Mouse (Mus musculus): ENCODE measurements around the gene Tapbp.
A peak's percentile ranks its signal among the peaks of the same experiment; 100 is the strongest.

The Tapbp gene

DNA sequence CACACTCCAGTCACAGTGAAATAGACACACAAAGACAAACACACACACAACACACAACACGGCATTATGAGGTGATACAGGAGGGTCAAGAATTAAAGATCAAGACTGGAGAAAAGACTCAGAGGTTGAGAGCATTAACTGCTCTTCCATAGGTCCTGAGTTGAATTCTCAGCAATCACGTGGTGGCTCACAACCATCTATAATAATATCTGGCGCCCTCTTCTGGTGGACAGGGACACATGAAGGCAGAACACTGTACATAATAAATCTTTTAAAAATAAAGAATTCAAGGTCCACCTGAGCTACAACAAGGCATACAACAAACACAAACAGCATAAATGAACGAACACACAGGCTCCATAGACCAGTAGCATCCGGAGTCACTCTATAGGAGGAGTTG is 53.2 kb downstream of the Tapbp start:
- DNase-seq = peak in 1 of 2 experiments; percentile 37

GRCm38 (mm10) chr17:33969394-33969793 is 53.7 kb downstream of the Tapbp start:
- no peak for DNase-seq

GRCm38 (mm10) chr17:33972691-33973090 is 57.0 kb downstream of the Tapbp start:
- DNase-seq = no peak

DNA sequence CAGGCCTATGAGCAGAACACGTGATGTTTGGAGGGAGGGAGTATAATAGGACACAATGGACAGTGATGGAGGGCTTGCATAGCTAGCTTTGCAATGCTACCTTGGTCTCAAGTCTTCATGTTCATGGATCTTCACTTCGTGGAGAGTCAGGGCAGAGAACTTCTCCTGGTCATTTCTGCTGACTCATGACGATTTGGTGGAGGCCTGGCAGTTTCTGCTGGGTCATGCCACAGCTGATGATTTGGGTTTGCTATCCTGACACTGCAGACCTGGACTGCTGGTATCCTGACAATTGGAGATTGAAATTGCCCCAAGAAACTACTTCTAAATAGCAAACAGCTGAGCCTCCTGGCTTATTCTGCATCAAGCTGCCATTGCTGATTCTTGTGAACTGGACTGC is 57.9 kb downstream of the Tapbp start:
- DNase-seq = no peak

DNA sequence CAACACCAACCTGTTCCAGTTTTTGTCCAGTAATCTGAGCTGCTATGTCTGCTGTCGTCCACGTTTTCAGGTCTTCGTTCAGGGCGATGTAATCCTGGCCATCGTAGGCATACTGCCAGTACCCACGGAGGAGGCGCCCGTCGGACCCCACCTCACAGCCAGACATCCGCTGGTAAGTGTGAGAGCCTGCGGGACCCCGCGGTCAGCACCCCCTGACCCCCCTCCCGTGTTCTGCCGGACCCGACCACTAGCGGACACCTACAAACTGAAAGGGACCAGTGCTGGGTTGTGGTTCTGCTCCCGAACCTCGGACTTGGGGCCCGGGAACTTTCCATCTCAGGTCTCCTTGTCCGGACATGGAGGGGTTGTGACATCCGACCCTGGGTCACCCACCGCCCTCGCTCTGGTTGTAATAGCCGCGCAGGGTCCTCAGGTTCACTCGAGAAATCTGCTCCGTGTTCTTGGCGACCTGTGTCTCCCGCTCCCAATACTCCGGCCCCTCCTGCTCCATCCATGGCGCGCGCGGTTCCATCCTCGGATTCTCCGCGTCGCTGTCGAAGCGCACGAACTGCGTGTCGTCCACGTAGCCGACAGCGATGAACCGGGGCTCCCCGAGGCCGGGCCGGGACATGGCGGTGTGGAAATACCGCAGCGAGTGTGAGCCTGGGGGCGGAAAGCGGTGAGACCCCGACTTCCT is 62.3 kb downstream of the Tapbp start:
- no peak for DNase-seq

GRCm38 (mm10) chr17:33978631-33979031 is 62.9 kb downstream of the Tapbp start:
- DNase-seq = peak; percentile 79 to 83

Data from spleen, adult 18-20 months (tissue).